Mouse (Mus musculus): Measurements from ENCODE around the gene Tmtc2.

Gene Tmtc2

GRCm38 (mm10) chr10:105297560-105297959 lies 276.7 kb downstream of the Tmtc2 start:
- DNase-seq (ENCODE audit: low read depth, low spot score), result no peak

GRCm38 (mm10) chr10:105292961-105293360 lies 281.3 kb downstream of the Tmtc2 start:
- DNase-seq (ENCODE audit: low read depth, low spot score), result no peak

GRCm38 (mm10) chr10:105288472-105288871 lies 285.8 kb downstream of the Tmtc2 start:
- DNase-seq (ENCODE audit: low read depth, low spot score), result no peak

- no peak for DNase-seq (ENCODE audit: low read depth, low spot score)
Observed at GRCm38 (mm10) chr10:105287575-105287974, 286.7 kb downstream of the Tmtc2 start.

GRCm38 (mm10) chr10:105287064-105287463 lies 287.2 kb downstream of the Tmtc2 start:
- DNase-seq (ENCODE audit: low read depth, low spot score), result no peak

GRCm38 (mm10) chr10:105286221-105286620 lies 288.0 kb downstream of the Tmtc2 start:
- no peak for DNase-seq (ENCODE audit: low read depth, low spot score)

- DNase-seq (ENCODE audit: low read depth, low spot score), result no peak
Observed at GRCm38 (mm10) chr10:105284171-105284570, 290.1 kb downstream of the Tmtc2 start.

GRCm38 (mm10) chr10:105280933-105281332 lies 293.3 kb downstream of the Tmtc2 start:
- DNase-seq (ENCODE audit: low read depth, low spot score), result no peak

GRCm38 (mm10) chr10:105260053-105260452 lies 314.2 kb downstream of the Tmtc2 start:
- DNase-seq (ENCODE audit: low read depth, low spot score), result no peak

GRCm38 (mm10) chr10:105238291-105238690 lies 336.0 kb downstream of the Tmtc2 start:
- peak; percentile 81 for DNase-seq (ENCODE audit: low read depth, low spot score)

- DNase-seq (ENCODE audit: low read depth, low spot score), result no peak
Observed at GRCm38 (mm10) chr10:105232864-105233263, 341.4 kb downstream of the Tmtc2 start.

- no peak for DNase-seq (ENCODE audit: low read depth, low spot score)
Observed at GRCm38 (mm10) chr10:105230416-105230815, 343.8 kb downstream of the Tmtc2 start.

- no peak for DNase-seq (ENCODE audit: low read depth, low spot score)
Observed at GRCm38 (mm10) chr10:105228623-105229022, 345.6 kb downstream of the Tmtc2 start.

- DNase-seq (ENCODE audit: low read depth, low spot score), result no peak
Observed at GRCm38 (mm10) chr10:105227631-105228030, 346.6 kb downstream of the Tmtc2 start.

- no peak for DNase-seq (ENCODE audit: low read depth, low spot score)
Observed at GRCm38 (mm10) chr10:105225714-105226113, 348.5 kb downstream of the Tmtc2 start.

GRCm38 (mm10) chr10:105222904-105223303 lies 351.3 kb downstream of the Tmtc2 start:
- no peak for DNase-seq (ENCODE audit: low read depth, low spot score)

GRCm38 (mm10) chr10:105201491-105201890 lies 372.8 kb downstream of the Tmtc2 start:
- no peak for DNase-seq (ENCODE audit: low read depth, low spot score)

GRCm38 (mm10) chr10:105200678-105201077 lies 373.6 kb downstream of the Tmtc2 start:
- no peak for DNase-seq (ENCODE audit: low read depth, low spot score)

GRCm38 (mm10) chr10:105200092-105200491 lies 374.2 kb downstream of the Tmtc2 start:
- no peak for DNase-seq (ENCODE audit: low read depth, low spot score)

GRCm38 (mm10) chr10:105199515-105199914 lies 374.7 kb downstream of the Tmtc2 start:
- DNase-seq (ENCODE audit: low read depth, low spot score), result no peak

GRCm38 (mm10) chr10:105195377-105195776 lies 378.9 kb downstream of the Tmtc2 start:
- DNase-seq (ENCODE audit: low read depth, low spot score), result no peak

- DNase-seq (ENCODE audit: low read depth, low spot score), result no peak
Observed at GRCm38 (mm10) chr10:105193756-105194460, 380.3 kb downstream of the Tmtc2 start.

GRCm38 (mm10) chr10:105192071-105192470 lies 382.2 kb downstream of the Tmtc2 start:
- DNase-seq (ENCODE audit: low read depth, low spot score), result no peak

- DNase-seq (ENCODE audit: low read depth, low spot score), result no peak
Observed at GRCm38 (mm10) chr10:105189746-105190145, 384.5 kb downstream of the Tmtc2 start.

Measured in CD4-positive, CD25-positive, alpha-beta regulatory T cell, adult 2 months (primary cell).